Mouse (Mus musculus): ENCODE measurements at regions not wholly inside any gene's neighbourhood (a gene's known extent, or its start where the extent isn't known, plus 50 kb on each side); places are given as distances from the start of the nearest gene placed in this dataset.

DNA sequence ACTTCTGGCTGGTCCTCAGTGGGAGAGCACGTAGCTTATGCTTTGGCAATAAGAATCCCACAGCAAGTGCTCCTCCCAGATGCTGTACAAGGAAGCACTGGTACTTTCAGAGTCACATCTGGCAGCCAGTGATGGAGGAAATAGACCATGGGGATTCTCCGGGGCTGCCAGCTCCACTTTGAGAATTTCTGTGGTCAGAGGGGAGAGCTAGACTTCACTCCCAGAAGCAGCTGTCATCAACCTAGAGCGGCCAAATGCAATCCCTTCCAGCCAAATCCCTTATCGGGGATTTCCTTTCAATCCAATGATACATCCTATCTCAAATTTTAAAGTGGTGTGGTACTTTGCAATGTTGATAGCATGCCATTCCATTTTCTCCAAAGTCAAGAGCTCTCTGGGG is 1474.1 kb upstream of the Flrt2 start:
- Histone ChIP-seq H3K4me1 (no peaks in the 10 kb centered on the region), H3K9me3 (no peaks in the 10 kb centered on the region), H3K27me3 (replicated peaks; ENCODE audit: low read depth, poor library complexity, severe bottlenecking) (no peaks in the 10 kb centered on the region), H3K4me3 (no peak overlapping the region), H3K27ac (replicated peaks) (no peak overlapping the region), H3K36me3 (replicated peaks) (no peaks in the 10 kb centered on the region)
- WGBS = 78% methylated on average over 4 of the region's 4 CpGs
- DNase-seq (ENCODE audit: low spot score) = no peak

DNA sequence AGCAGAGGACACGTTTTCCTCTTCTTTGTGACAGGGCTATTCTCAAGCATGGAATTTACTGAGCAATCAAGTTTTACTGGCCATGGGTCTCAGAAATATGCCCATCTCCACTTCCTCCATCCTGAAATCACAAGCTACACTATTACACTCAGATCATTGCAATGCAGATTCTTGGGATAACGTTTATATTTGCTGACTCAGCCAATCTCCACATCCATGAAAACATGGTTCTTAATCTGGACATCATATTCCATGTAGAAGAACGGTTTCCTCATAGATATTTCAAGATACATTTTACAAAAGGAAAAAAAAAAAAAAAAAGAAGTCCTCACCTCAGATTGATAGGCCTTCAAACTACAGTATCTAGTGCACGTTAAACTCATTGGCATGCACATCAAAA is 1462.1 kb upstream of the Flrt2 start:
- Histone ChIP-seq H3K27ac (replicated peaks) (no peak overlapping the region), H3K9me3 (no peaks in the 10 kb centered on the region), H3K27me3 (replicated peaks; ENCODE audit: low read depth, poor library complexity, severe bottlenecking) (no peaks in the 10 kb centered on the region), H3K36me3 (replicated peaks) (no peaks in the 10 kb centered on the region), H3K4me3 (no peak overlapping the region), H3K4me1 (no peaks in the 10 kb centered on the region)
- WGBS = 90% methylated on average over 4 of the region's 4 CpGs
- no peak for DNase-seq (ENCODE audit: low spot score)

DNA sequence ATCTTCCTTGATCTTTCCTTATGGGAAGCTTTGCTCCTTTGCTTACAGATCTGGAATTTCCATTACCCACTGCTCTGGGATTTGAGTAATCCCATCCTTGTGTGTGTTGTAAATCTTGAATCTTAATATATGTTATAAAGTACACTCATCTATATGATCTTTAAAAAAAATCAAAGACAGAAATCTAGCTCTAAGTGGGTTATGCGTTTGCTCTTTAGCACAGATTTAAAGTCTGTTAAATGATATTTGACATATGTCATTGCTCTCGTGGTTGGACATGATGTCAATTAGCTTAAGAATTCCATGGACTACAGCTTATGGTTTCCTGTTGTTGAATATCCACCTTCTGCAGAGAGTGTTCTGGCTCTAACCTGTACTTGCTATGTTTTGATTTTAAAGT is 1446.7 kb upstream of the Flrt2 start:
- no peaks in the 10 kb centered on the region; the same call in 1 of the 2 replicates for H3K4me1 ChIP-seq
- no peaks in the 10 kb centered on the region for H3K27me3 ChIP-seq (replicated peaks; ENCODE audit: low read depth, poor library complexity, severe bottlenecking)
- DNase-seq (ENCODE audit: low spot score) = no peak
- H3K4me3 ChIP-seq = no peak overlapping the region
- no peak overlapping the region for H3K27ac ChIP-seq (replicated peaks)
- no peaks in the 10 kb centered on the region for H3K9me3 ChIP-seq
- H3K36me3 ChIP-seq (replicated peaks) = no peaks in the 10 kb centered on the region
- 44% methylated on average over 2 of the region's 2 CpGs for WGBS

DNA sequence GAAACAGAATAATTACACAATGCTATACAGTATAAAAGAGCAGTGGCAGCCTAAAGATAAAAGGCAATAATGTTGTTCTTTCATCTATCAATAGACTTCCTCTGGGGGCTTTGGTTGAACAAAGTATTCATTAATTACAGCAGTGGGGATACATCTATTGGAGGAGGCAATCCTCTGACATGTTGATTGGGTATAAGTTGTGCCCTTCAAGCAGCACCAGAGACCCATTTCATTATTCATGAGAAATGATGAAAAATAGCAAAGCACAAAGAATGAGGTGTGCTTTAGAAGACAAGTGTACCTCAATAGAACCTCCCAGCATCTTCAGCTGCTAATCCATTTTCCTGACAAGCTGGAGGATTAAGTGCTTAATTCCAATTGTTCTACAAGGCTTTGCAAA is 1444.7 kb upstream of the Flrt2 start:
- Histone ChIP-seq H3K4me1 (no peaks in the 10 kb centered on the region; the same call in 1 of the 2 replicates), H3K9me3 (no peaks in the 10 kb centered on the region)

DNA sequence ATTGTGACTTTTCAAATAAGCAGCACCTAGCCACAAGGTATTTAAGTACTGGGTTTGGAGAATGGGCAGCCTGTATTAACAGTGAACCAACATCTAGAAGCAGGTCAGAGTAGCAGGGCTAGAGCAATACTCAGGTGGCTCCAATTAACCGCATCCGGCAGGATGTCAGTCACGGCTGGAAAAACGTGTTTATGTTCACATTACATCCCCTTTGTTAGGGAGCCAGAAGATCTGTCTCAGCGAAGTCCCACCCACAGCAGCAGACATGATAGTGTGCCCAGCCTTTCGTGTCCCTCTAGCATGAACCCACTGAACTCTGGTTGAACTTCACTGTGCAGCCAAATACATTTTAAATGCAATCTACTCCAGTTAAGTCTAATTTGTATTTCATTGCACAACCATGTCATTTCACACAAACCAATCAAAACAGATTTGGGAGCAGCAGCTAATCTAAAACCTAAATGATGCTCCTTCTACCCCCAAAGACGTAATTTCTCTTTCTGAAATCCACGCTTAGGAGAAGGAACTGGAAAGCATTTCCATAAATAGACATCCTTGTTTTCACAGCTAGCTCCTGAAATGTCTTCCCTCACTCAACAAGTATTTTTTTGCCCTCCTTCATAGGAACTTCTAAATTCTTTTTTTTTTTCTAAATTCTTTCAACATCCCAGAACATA is 1438.9 kb upstream of the Flrt2 start:
- no peak overlapping the region; the same call in 1 of the 2 replicates for H3K27ac ChIP-seq (replicated peaks)
- H3K27me3 ChIP-seq (replicated peaks; ENCODE audit: low read depth, poor library complexity, severe bottlenecking) = no peaks in the 10 kb centered on the region
- peaks cover 7% of the 10 kb centered on the region; the same call in 1 of the 2 replicates for H3K4me1 ChIP-seq
- WGBS = 20% methylated on average over 8 of the region's 8 CpGs
- no peaks in the 10 kb centered on the region for H3K36me3 ChIP-seq (replicated peaks)
- H3K9me3 ChIP-seq = no peaks in the 10 kb centered on the region
- peak; percentile 83 for DNase-seq (ENCODE audit: low spot score)
- no peak overlapping the region for H3K4me3 ChIP-seq

More for the DNA sequence above, 1444.7 kb upstream of the Flrt2 start:
- Histone ChIP-seq H3K27ac (replicated peaks) (no peak overlapping the region), H3K27me3 (replicated peaks; ENCODE audit: low read depth, poor library complexity, severe bottlenecking) (no peaks in the 10 kb centered on the region), H3K4me3 (no peak overlapping the region), H3K36me3 (replicated peaks) (no peaks in the 10 kb centered on the region)
- no peak for DNase-seq (ENCODE audit: low spot score)

DNA sequence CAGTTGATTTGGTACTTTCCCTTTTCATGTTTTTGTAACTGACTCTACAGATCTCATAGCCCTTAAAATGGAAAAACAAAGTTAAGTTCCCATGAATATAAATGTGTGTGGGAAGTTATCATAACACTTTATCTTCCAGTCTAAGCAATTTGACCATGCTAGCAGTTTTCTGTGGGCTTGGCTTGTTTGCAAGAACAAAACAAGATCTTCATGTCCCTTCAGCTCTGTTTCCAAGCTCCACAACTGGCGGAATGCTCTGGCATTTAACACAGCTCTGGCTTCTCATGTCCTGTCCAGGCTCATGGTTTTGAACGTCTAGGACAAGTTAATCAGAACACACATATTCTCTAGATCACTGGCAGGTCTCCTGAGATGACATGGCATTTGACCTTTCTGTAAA is 1411.1 kb upstream of the Flrt2 start:
- Histone ChIP-seq H3K4me1 (peaks cover 10% of the 10 kb centered on the region), H3K9me3 (no peaks in the 10 kb centered on the region), H3K36me3 (replicated peaks) (no peaks in the 10 kb centered on the region), H3K27ac (replicated peaks) (no peak overlapping the region), H3K4me3 (no peak overlapping the region), H3K27me3 (replicated peaks; ENCODE audit: low read depth, poor library complexity, severe bottlenecking) (no peaks in the 10 kb centered on the region)
- DNase-seq (ENCODE audit: low spot score) = no peak
- 79% methylated on average over 2 of the region's 2 CpGs for WGBS

DNA sequence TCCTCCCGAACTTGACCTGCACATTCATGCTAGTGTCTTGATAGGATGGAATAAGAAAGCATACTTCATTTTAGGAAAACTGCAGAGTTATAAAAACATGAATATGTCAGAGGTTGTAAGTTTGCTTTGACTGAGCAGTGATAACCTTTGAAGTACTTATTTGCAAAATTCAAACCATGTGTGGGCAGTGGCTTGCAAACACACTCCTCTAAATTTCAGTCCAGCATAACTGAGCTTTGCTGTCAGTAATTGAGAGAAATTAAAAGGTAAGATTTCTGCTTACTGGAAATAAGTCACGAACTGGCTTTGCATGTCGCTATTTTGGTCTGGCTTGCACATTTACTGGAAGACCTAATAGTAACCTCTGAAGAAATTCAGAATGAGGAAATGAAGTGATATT is 1409.1 kb upstream of the Flrt2 start:
- DNase-seq (ENCODE audit: low spot score) = no peak
- Histone ChIP-seq H3K4me3 (no peak overlapping the region), H3K27me3 (replicated peaks; ENCODE audit: low read depth, poor library complexity, severe bottlenecking) (no peaks in the 10 kb centered on the region), H3K9me3 (no peaks in the 10 kb centered on the region), H3K4me1 (peaks cover 10% of the 10 kb centered on the region), H3K36me3 (replicated peaks) (no peaks in the 10 kb centered on the region), H3K27ac (replicated peaks) (no peak overlapping the region)
- 77% methylated on average over 3 of the region's 3 CpGs for WGBS

DNA sequence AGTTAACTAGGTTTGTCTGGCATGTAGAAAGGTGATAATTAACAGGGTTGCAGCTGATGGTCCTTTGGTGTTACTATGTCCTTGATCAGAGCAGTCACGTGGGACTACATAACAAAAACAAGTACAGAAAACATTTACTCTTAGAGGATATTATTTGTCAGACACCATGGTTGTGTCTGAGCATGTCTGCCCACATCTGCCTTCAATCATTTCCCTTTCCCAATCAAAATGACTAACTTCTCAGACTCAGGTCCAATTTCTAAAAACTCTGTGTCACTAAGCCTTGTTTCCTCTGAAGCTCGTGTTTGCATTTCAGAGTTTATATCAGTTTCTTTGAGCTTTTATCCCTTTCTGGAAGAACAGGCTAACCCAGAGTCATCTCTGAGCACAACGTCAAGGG is 1408.5 kb upstream of the Flrt2 start:
- peak; percentile 11 for DNase-seq (ENCODE audit: low spot score)
- Histone ChIP-seq H3K27me3 (replicated peaks; ENCODE audit: low read depth, poor library complexity, severe bottlenecking) (no peaks in the 10 kb centered on the region), H3K27ac (replicated peaks) (no peak overlapping the region), H3K9me3 (no peaks in the 10 kb centered on the region), H3K4me1 (peaks cover 10% of the 10 kb centered on the region), H3K36me3 (replicated peaks) (no peaks in the 10 kb centered on the region), H3K4me3 (no peak overlapping the region)
- WGBS = 51% methylated on average over 3 of the region's 3 CpGs

DNA sequence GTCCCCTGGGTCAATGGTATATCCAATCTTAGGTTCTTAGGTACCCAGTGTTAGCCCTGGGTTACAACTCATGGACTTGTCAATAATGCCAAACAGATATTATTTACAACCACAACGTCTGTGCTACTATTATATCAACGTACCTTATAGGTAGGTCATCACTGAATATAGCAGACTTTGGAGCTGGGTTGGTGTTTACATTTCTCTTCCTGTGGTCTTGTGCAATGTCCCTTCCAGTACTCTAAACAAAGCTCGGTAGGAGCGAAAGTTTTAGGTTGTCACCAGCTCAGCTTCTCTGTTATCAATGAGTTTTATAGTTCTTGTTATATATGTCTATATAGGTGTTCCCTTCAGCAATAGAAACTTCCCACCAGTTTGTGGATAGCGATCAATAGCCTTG is 1394.2 kb upstream of the Flrt2 start:
- DNase-seq (ENCODE audit: low spot score) = no peak
- Histone ChIP-seq H3K36me3 (replicated peaks) (no peaks in the 10 kb centered on the region), H3K9me3 (no peaks in the 10 kb centered on the region), H3K27ac (replicated peaks) (no peak overlapping the region), H3K4me1 (no peaks in the 10 kb centered on the region), H3K27me3 (replicated peaks; ENCODE audit: low read depth, poor library complexity, severe bottlenecking) (no peaks in the 10 kb centered on the region), H3K4me3 (no peak overlapping the region)
- WGBS = 93% methylated on average over 5 of the region's 5 CpGs

DNA sequence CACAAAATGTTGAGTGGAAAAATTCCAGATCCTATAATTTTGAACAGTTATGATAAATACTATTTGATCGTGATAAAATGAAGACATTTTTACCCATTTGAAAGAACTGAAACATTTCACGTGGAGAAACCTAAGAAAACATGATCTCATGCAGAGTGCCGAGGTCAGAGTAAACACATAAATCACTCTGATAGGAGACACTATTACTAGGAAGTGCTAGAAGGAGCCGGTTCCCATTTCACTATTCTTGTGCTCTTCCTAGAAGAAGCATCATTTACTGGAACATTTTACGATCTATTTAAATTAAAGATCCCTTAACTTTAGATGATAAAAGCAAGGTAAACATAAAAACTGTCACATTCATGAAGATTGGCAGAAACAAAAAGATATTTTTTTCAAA is 1359.7 kb upstream of the Flrt2 start:
- 82% methylated on average over 5 of the region's 5 CpGs for WGBS
- no peaks in the 10 kb centered on the region for H3K4me1 ChIP-seq

DNA sequence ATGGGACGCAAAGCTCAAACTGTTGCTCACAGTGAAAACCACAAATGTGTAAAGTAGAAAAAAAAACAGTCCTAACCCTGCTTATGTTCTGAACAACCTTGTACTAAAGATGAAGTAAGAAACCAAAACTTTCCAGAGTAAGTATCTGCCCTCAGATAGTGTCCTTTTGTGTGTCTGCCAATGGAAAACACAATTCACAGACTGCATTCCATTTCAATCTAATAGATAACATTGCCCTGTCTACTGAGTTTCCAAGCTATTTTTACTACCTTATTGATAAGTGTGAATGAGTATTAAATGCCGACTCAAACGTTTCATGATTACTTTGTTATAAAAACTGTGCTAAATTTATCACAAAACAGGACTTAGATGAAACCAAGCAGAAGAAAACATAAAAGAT is 1357.4 kb upstream of the Flrt2 start:
- 90% methylated on average over 3 of the region's 3 CpGs for WGBS
- DNase-seq (ENCODE audit: low spot score) = no peak
- no peak overlapping the region for H3K27ac ChIP-seq (replicated peaks)

More for the DNA sequence above, 1359.7 kb upstream of the Flrt2 start:
- no peak overlapping the region for H3K27ac ChIP-seq (replicated peaks)
- no peak for DNase-seq (ENCODE audit: low spot score)
- no peak overlapping the region for H3K4me3 ChIP-seq
- H3K36me3 ChIP-seq (replicated peaks) = no peaks in the 10 kb centered on the region
- no peaks in the 10 kb centered on the region for H3K27me3 ChIP-seq (replicated peaks; ENCODE audit: low read depth, poor library complexity, severe bottlenecking)
- no peaks in the 10 kb centered on the region for H3K9me3 ChIP-seq

DNA sequence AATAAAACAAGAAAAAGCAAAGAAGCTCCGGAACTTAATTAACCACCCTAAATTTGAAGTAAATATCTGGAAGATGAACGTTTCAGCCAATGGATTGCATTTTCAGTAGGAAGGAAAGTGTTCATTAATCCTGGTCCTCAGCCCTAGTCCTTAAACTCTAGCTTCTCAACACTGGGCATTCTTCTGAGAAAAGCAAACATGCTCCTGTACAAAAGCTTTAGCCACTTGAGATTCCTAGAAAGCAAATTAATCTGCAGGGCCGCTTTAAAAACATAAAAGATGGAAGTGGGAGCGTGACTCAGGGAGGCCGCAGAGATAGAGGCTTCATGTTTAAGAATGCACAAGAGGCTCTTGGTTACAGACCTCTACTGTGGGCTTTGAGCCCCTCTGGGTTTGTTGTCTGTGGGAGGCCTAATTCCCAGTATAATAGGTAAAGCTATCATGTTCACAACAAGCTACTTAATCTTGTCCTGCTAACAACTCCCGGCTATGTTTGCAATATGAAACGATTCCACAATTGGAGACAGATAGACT is 1342.3 kb upstream of the Flrt2 start:
- DNase-seq (ENCODE audit: low spot score) = no peak
- Histone ChIP-seq H3K4me3 (no peak overlapping the region), H3K9me3 (no peaks in the 10 kb centered on the region), H3K36me3 (replicated peaks) (no peaks in the 10 kb centered on the region), H3K27ac (replicated peaks) (no peak overlapping the region), H3K4me1 (peaks cover 6% of the 10 kb centered on the region; the same call in 1 of the 2 replicates), H3K27me3 (replicated peaks; ENCODE audit: low read depth, poor library complexity, severe bottlenecking) (no peaks in the 10 kb centered on the region)
- WGBS = 43% methylated on average over 7 of the region's 7 CpGs

More for the DNA sequence above, 1357.4 kb upstream of the Flrt2 start:
- Histone ChIP-seq H3K4me3 (no peak overlapping the region), H3K4me1 (no peaks in the 10 kb centered on the region), H3K27me3 (replicated peaks; ENCODE audit: low read depth, poor library complexity, severe bottlenecking) (no peaks in the 10 kb centered on the region), H3K9me3 (no peaks in the 10 kb centered on the region), H3K36me3 (replicated peaks) (no peaks in the 10 kb centered on the region)

DNA sequence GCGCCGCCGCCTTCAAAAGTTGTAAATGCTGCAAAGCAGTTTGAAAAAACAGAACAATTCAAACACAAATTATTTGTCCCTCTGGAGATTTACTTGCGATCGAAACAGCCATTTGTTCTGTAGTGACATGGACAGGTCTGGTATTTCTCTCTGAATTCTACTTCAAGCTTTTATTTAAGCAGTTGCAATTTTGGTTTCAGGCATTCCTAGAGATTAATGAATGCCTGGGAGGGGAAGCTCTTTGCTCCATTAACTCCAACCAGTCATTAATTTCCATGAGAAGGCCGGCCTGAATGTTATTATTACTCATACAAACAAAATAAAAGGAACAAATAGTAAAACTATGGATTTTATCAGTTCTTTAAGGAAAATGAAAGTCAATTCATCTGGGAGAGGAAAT is 1327.8 kb upstream of the Flrt2 start:
- H3K27ac ChIP-seq (replicated peaks) = no peak overlapping the region
- no peaks in the 10 kb centered on the region for H3K27me3 ChIP-seq (replicated peaks; ENCODE audit: low read depth, poor library complexity, severe bottlenecking)
- no peak overlapping the region for H3K4me3 ChIP-seq
- no peaks in the 10 kb centered on the region for H3K36me3 ChIP-seq (replicated peaks)
- no peak for DNase-seq (ENCODE audit: low spot score)
- 74% methylated on average over 6 of the region's 6 CpGs for WGBS
- no peaks in the 10 kb centered on the region for H3K9me3 ChIP-seq
- no peaks in the 10 kb centered on the region for H3K4me1 ChIP-seq
